Mouse (Mus musculus): Measurements from ENCODE around the gene Alpl.

The Alpl gene

DNA sequence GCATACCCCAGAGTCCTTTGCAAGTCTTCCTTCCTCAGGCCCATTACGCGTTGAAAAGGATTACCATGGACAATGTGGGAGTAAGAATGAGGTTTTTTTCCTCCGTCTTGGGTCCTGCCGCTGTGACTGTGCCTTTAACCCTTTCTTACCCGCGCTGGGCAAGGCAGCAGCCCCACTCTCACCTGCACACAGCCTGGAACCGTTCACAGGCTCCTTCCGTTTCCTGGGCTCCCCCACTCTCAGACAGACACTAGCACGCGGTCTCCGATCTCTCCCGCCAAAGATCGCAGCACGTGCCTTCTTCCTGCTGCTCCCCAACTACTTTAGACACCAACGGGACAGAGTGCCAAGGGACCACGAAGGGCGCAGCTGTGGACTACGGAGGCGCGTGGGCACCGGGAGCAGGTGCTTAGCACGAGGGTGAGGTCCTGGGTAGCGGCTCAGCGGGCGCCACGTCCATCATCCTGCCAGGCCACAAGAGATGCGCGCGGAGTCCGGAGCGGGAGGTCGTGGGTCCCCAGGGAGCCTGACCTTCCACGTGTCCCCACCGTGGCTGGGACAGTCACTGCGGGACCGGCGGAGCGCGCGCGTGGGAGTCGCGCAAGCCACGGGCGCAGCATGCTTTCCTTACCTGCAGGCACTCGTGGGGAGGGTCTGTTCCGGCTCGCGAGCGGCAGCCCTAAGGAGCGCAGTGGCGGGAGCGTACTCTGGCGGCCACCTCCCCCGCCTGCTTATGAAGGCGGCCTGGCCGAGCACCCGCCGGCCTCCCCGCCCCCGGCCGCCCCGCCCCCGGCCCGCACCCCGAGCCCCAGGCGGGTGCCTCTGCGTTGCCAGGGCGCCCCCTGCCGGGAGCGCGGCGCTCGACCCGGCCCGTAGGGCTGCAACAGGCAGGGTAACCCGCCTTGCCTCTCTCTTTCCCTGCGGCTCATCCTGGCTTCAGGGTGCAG lies at the start of gene Alpl:
Gene Alpl (minus strand): TSS at position 774 of the 947 bp plus-strand sequence.
- peak; percentile 81 for DNase-seq (ENCODE audit: low spot score)

DNA sequence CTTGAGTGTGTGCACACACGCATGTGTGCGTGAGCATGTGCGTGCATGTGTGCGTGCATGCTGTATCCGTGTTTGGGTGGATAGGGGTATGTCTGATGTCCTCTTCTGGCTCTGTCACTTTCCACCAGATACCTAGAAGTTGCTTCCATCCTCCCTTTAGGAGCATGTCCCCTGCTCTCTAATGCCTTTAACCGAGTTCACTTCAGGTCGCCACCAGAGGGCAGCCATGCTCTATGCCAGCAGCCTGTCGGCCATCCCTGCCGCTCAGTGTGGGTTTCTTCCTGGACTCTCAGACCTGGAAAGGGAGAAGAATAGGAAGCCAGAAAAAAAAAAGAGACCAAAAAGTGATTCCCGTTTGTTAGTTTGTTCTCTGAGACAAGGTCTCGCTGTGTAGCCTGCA lies 48.5 kb upstream of the Alpl start:
- peak; percentile 80 for DNase-seq (ENCODE audit: low spot score)

DNA sequence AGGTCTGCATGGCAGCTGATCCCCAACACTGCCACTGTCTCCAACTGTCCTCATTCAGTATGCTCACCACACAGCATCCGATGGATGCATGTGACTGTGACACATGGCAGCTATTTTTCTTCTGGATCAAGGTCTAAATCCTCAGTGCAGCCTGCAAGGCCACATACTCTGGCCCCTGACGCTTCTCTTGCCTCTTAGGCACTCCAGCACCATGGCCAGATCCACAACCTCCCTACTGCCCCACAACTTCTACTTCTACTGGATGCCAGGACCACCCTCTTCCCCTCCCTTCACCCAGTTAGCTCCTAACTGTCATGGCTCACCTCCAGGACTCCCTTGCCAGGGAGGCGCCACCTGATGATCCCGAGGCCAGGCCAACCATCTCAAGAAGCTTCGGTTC lies 43.3 kb upstream of the Alpl start:
- no peak for DNase-seq (ENCODE audit: low spot score)

DNA sequence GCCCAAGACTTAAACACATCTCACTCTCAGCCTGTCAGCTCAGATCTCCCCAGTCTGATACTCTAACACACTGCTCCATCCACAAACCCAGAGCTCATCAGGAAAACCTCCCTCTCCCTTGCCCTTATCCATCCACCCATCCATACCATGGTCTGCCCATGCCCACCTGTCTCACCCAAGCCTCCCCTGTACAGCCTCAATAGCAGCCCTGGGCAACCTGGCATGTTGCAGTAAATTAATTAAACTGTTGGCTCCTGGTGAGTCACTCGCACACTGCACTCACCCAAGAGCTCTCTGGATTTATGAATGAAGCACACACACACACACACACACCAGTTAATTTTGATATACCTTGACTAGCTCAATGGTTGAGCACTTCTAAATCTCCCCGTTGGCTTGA lies 42.6 kb upstream of the Alpl start:
- no peak for DNase-seq (ENCODE audit: low spot score)

DNA sequence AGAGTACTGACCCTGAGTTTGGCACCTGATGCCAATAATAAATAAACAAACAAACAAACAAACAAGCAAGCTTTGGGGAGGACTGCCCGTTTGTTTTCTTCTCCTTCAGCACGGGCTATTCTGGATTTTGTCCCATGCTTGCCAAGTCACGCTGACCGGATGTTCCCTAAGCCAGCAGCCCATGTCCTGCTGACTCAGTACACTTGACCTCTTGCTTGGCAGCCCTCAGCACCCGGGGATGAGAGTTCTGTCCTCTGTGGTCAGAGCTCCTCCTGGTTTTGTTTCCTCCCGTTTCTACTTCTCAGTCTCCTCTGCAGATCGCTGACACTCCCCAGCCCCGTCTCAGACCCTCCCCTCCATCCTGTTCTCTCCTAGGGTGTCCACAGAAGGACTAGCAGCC lies 41.6 kb upstream of the Alpl start:
- DNase-seq (ENCODE audit: low spot score), result no peak

DNA sequence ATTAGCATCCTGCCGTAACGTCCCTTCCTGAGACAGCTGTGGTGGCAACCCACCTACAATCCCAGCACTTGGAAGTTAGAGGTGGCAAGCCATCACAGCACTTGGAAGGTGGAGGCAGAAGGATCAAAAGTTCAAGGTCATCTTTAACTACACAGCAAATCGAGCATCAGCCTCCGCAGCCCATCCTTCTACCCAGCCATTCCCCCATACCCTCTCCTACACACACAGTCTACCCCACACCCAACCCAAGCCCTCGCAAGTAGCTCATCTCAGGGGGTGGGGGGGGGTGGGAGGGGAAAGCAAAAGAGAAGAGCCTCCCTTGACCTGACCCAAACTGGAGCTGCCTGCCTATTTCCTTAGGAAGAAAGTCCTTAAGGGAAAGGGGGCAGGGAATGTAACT lies 40.6 kb upstream of the Alpl start:
- DNase-seq (ENCODE audit: low spot score), result no peak

DNA sequence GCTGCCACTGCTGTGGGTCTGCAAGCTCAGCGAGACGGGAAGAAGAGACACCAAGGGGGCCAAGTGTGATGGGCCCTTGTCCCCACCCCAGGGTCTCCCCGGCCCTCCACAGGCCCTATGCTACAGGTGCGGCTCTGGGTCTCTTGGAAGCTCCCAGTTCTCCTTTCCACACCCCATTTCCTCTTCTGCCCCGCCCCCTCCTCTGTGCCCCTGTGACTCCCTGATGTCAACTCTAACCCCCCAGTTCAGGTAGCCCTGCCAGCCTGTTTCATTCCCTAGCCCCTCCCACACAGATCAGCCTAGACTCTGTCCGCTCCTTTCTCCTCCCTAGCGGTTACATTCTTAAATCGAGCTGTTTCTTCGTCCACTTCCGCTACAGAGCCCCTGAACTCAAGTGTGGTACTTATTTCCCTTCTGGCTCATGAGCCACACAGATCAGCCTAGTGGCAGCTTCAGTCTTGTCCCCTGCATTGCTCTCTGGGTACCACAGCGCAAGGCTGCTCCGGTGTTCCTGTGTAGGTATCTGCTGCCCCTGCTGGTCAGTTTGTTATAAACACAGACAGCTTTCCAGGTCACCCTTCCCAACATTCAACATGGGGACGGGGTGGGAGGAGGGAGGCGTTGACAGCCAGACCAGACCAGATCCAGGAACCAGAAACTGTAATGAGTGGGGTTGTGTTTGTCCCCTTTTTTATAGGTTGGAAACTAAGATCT lies 39.6 kb upstream of the Alpl start:
- peak; percentile 66 for DNase-seq (ENCODE audit: low spot score)

DNA sequence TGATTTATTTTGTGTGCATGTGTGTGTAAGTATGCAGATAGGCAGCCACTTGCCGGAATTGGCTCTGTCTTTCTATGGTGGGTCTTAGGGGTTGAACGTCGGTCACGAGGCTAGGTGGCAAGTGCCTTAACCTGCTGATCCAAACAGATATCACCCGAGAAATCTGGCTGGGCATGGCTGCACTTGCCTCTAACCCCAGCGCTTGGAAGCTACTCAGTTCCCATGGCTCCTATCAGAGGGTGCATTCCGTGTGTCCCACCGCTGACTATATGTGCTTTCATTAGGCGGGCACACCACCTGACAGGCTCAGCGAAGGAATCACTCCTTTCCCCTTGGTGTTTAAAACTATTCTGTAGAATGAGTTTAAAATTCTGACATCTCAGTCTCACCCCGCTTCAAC lies 35.4 kb upstream of the Alpl start:
- no peak for DNase-seq (ENCODE audit: low spot score)

DNA sequence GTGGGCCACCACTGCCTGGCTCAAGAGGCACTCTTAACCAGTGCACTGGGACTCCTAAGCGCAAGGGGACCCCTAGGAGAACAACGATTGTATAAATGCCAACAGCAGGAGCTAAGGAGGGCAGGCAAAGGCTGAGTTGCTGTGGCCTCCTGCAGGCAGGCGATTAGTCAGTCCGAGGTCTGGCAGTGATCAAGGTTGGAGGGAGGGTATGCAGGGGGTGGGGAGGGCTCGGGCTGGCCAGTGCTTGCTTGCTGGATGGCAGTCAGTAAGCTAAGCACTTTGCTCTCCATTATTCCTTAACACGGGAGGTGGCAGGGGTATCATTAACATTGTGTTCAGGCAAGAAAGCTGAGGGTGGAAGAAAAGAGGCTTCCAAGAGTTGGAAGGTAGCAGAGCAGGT lies 34.2 kb upstream of the Alpl start:
- no peak for DNase-seq (ENCODE audit: low spot score)

DNA sequence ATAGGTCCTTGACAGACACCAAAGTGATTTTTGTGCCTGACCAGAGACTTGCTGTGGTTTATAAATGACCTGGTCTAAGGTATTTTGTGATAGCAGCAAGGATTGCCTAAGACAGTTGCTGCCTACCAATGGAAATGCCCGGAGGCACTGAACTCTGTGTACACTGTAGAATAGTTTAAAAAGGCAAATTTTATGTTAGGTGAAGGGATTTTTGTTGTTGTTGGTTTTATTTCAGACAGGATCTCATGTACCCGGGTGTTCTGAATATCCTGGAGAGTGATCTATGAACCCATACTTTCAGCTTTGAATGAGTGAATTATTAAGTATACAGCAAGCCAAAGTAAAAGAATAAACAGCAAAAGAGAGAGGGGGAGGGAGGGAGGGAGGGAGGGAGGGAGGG lies 28.7 kb upstream of the Alpl start:
- no peak for DNase-seq (ENCODE audit: low spot score)

DNA sequence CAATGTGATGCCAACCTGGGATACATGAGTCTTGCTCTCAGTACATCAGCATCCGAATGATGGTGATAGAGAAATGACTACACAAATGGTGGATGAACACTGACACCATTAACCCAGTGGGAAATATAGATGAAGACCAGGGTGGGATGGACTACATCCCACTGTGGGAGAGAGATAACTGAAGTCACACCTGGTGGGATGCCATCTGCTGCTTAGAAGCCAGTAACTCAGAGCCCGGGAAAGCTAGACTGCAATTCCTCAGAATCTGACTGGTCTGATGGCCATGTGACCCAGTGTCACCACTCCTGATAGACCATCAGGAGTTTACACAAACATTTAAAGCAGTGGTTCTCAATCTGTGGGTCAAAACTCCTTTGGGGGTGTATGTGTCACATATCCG lies 27.4 kb upstream of the Alpl start:
- DNase-seq (ENCODE audit: low spot score), result no peak

DNA sequence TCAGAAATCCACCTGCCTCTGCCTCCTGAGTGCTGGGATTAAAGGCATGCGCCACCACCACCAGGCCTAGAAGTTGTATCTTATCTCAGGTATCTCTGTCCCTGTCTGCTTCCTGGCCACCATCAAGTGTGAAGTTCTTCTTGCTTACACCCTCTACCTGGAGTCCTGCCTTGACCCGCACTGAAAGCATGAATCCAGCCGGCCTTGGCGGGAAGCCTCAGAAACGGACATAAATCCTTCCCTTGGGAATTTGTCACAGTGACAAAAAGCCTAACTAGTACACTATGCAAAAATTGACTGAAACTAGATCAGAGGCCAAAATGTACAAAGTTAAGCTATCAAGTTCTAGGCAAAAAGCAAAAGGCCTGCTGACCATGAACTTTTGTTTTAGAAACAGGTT lies 26.4 kb upstream of the Alpl start:
- no peak for DNase-seq (ENCODE audit: low spot score)

DNA sequence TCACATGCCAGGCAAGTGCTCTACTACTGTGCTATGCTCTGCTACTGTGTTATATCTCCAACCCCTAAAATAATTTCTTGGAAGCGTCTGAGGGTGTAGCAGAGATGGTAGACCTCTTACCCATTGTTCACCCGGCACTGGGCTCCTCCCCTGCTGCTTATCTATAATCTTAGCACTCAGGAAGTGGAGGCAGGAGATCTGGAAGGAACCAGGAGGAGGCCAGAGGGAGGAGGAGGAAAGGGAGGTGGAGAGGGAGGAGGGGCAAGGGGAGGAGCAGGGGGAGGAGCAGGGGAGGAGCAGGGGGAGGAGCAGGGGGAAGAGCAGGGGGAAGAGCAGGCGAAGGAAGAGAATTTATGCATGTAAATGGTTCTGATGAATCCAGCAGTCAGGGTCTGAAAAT lies 24.5 kb upstream of the Alpl start:
- no peak for DNase-seq (ENCODE audit: low spot score)

DNA sequence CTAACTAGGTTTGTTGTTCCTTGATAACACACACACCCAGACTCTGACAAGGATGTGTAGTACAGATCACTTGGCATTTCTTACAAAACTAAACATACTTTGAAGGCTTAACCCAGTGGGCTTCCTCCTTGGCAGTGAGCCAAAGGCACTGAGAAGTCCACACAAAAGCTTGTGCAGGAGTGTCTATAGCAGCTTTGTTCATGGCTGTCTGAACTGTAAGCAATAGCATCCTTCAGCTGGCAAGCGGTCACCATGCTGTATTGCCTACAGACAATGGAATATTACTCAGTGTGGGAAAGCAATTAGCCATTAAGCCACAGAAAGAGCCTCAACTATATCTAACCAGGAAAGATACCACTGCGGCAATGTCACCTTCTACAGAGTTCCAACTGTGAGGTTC lies 23.3 kb upstream of the Alpl start:
- no peak for DNase-seq (ENCODE audit: low spot score)

DNA sequence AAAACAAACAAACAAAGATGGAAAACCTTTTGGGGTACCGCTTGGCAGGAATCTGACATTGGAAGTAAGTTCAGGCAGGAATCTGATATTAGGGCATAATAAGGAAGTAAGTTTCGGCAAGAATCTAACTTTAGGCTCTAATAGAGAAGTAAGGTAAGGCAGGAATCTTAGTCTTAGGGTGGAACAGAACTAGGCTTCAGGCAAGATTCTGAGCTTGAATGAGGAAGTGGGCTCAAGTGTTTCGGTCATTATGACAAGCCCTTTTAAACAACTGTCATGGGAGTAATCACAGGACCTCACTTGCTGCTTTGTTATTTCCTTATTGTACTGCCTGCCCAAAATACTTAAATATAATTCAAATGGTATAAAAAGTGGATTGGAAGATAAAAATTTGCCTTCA lies 22.2 kb upstream of the Alpl start:
- no peak for DNase-seq (ENCODE audit: low spot score)

DNA sequence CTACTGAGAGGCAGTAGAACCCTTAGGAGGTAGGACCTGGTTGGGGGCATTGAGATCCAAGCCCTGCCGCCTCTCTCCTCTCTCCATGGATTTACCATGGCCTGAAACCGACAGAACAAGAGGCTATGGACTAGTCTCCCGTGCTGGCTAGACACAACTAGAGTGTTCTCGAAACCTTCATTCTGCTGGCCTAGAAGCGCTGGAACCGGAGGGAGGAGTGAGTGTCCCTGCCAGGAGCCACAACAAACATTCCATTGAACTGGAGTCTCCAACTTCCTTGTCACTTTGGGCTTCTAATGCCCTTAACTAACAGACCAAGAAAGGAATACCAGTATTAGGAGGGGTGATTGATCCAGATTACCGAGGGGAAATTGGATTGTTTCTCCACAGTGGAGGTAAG lies 20.0 kb upstream of the Alpl start:
- DNase-seq (ENCODE audit: low spot score), result no peak

DNA sequence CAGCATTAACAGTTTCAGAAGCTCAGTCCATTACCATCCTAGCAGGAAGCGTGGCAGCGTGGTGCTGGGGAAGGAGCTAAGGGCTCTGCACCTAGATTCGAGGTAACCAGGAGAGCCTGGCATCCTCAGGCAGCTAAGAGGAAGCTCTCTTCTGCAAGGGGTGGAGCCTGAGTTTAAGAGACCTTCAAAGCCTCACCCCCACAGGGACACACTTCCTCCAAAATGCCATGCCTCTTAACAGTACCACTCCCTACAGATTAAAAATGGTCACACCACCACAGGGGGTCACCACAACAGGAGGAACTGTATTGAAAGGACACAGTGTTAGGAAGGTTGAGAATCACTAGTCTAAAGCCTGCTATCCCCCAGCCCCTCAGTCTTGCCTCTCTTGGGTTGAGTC lies 19.3 kb upstream of the Alpl start:
- DNase-seq (ENCODE audit: low spot score), result no peak

DNA sequence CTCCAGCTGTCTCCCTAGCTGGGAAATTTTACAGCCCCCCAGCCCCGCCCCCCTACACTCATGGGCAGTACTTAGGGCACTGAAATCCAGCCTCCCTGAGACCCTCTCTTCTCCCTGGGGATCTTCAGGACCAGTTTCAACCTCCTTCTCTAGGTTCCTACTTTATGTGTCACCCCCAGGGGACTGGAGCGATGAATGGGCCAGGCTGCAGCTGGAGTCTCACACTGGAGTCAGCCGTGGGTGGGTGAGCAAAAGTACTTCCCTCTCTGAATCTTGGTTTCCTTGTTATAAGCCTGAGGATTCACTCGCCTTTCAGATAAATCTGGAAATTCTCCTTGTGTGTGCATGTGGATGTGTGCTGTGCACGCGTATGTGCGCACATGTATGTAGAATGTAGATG lies 18.0 kb upstream of the Alpl start:
- DNase-seq (ENCODE audit: low spot score), result no peak

DNA sequence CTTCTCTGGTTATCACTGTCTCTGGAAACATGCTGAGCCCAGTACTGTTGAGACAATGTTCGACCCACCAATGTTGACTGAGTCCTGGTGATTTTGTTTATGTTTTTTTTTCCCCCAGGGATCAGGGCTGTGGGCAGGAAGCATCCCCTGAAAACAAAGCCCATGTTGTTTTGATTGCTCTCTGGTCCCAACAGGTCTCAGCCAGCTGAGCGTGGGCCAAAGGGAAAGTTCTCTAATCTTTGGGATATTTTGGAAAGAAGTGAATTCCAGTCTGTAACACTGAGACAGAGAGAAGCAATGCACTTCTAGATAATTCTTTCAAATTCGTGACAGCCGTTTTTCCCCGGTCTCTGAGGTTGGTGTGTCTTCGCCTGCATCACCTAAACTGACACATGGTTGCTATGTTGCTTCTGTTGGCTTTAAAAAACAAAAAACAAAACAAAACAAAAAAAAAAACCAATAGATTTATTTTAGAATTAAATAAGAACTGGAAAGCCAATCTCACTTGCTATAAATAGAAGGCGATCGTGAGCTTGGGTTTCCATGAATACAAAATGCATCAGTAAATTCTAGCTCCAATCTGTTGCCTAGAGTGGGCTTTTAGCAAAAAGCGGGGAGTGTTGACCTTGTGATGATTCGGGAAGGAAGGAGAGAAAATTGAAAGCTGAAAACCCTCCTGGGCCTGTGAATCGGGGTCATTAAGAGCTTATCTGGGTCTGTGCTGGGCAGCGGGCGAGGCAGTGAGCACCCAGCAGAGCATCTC lies 16.9 kb upstream of the Alpl start:
- no peak for DNase-seq (ENCODE audit: low spot score)

DNA sequence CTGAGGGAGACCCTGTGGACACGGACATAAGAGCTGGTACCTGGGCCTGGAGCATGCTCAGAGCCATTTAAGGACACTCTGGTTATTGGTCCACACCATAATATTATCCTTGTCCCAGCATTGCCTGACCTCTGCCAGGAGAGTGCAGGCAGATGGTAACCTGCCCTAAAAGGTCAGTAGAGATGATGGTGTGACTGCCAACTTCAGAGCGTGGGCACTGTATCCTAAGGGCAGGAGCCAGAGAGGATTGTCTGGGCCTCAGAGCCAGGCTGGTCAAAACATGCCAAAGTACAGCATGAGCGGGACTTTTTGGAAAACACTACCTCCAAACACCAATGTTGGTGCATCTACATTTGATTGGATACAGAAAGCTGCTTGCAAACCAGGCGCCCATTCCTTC lies 13.8 kb upstream of the Alpl start:
- no peak for DNase-seq (ENCODE audit: low spot score)

DNA sequence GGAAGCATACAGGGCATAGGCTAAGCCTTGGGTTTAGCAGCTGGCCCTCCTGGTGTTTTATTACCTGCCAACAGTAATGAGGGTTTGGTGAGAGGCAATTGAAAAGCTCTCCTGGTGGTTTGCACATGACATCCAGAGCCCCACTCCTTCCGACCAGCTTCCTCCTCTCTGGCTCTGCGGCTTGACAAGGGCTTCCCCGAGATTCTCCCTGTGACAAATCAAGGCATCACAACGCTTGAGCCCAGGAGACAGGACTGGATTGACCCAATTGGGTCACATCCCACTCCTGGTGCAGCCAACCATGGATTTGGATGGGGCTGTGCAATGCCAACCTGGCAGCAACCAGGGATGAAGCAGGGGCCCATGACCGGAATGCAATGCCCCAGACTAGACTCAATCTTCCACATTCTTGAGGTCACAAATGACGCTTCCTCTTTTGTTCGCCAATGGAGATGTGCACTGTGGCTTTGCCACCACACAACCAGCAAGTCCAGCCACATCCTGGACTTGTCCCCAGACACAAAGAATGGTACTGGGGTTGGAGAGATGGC lies 11.2 kb upstream of the Alpl start:
- no peak for DNase-seq (ENCODE audit: low spot score)

DNA sequence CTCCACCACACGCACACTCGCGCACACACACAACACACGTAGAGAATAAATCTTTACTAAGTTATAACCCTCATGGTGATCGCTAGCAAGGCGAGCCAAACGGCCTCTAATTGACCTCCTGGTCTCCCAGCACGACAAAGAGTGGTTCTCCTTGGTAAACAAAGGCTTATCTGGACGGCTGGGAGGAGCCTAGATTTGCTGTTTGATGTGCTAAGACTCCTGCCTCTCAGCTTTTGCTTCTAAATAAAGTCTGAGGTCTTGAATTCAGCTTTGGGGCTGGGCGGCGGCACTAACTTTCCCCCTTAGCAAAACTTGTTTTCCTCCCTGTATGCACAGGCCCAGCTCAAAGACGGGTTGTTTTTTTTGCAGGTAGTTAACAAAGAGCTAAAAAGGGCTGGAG lies 5.0 kb upstream of the Alpl start:
- DNase-seq (ENCODE audit: low spot score), result no peak

DNA sequence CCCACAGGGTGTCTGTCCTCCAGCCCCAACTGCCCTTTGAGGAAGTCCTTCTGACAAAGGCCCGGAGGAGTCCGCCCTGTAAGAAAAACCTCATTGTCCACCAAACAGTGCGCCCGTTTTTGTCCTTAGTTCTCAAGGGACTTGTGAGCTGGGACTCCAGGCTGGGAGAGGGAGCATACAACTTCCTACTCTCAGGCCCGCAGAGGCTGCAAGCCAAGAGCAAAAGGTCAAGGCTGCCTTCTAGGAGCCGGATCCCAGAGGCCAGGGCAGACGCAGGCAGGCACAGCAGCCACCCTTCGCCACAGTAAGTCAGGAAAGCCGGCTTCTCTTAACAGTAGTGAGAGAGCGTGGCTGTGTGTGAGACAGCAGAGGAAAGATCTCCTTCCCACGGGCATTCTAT lies 4.1 kb upstream of the Alpl start:
- DNase-seq (ENCODE audit: low spot score), result peak; percentile 46

All from ovary, postnatal 36 days (tissue).